Mouse (Mus musculus) bone marrow, adult 2 months (tissue): ENCODE data around the gene Slmap.
"Not testable (repeated sequence)": the region's sequence is repeated elsewhere in the genome, so short reads cannot be mapped to it uniquely, and the experiment has no call there.

Source experiments
- CTCF ChIP-seq: fragments of 200-500 bp; IDR thresholded peaks from 2 replicates; pipeline ENCODE4 v1.5.1; 2011; ENCODE audit warnings: low read length, control low read depth; ENCODE audit not compliant: control insufficient read depth, insufficient read depth
- POLR2A ChIP-seq: fragments of 200-500 bp; IDR thresholded peaks from 2 replicates; pipeline ENCODE4 v1.6.1; 2011; ENCODE audit warnings: low read depth, mild to moderate bottlenecking, control low read depth, low read length, borderline replicate concordance; ENCODE audit not compliant: control insufficient read depth

- not testable (repeated sequence) for TF ChIP-seq CTCF, POLR2A
Measured at GRCm38 (mm10) chr14:26573556-26573955, 38.8 kb upstream of the Slmap start, which contains the start of gene Dennd6a.
